Mouse (Mus musculus) olfactory bulb, adult 2 months (tissue): ENCODE measurements around the gene Pigh.

Source experiments
- CTCF ChIP-seq: fragments of 200-500 bp; IDR thresholded peaks from 2 replicates; pipeline ENCODE4 v1.5.1; 2012; ENCODE audit warnings: low read depth, mild to moderate bottlenecking, low read length, moderate library complexity; ENCODE audit not compliant: insufficient read depth
- POLR2A ChIP-seq: fragments of 200-500 bp; IDR thresholded peaks from 2 replicates; pipeline ENCODE4 v1.6.1; 2012; ENCODE audit warnings: mild to moderate bottlenecking, low read depth, low read length, moderate library complexity; ENCODE audit not compliant: insufficient read depth

DNA sequence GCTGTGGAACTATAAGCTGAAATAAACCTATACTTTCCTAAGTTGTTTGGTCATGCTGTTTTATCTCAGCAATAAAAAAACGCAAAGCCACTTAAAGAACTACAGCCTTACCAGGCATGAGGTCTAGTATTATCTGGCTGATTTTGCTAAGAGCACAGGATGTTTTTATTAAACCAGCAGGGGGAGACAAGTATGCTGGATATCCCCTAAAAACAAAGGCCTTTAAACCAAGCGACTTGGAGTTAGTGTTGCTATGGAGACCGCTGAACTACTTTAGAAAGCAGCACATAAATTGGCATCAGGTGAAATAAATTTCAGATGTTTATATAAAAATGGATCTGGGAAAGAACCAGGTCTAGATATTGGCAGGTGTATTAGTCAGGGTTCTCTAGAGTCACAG is 33.4 kb upstream of the Pigh start:
- TF ChIP-seq CTCF: no peak
- TF ChIP-seq POLR2A: no peak
